Mouse (Mus musculus) forebrain, embryonic 10.5 days (tissue): ENCODE results near the gene Mup22. TPM values are rescaled to one million over a fixed set of nuclear protein-coding genes. Genes with fewer than 3 reads are reported as not detected.
"Not testable (repeated sequence)": the region's sequence is repeated elsewhere in the genome, so short reads cannot be mapped to it uniquely, and the experiment has no call there.

Experiments
- DNase-seq: peaks from one replicate; pipeline ENCODE4 v3.0.0-alpha.2; 2017; ENCODE audit warnings: low spot score; ENCODE audit errors: extremely low spot score
- H3K27ac ChIP-seq: fragments of 300-500 bp; sonication (generic); 2 replicates; pipeline ENCODE4 v1.5.1; 2016; ENCODE audit warnings: mild to moderate bottlenecking
- H3K27me3 ChIP-seq: fragments of 300-500 bp; sonication (generic); 2 replicates; pipeline ENCODE4 v1.6.1; 2016; ENCODE audit warnings: mild to moderate bottlenecking; ENCODE audit not compliant: poor library complexity, severe bottlenecking
- H3K36me3 ChIP-seq: fragments of 300-500 bp; sonication (generic); replicated peaks from 2 replicates; pipeline ENCODE4 v1.6.1; 2016; ENCODE audit warnings: mild to moderate bottlenecking, moderate library complexity
- H3K4me1 ChIP-seq: fragments of 300-500 bp; sonication (generic); 2 replicates; pipeline ENCODE4 v1.6.1; 2016
- H3K4me3 ChIP-seq: fragments of 300-500 bp; sonication (generic); 2 replicates; pipeline ENCODE4 v1.5.1; 2016; ENCODE audit warnings: mild to moderate bottlenecking, moderate library complexity
- H3K9me3 ChIP-seq: fragments of 300-500 bp; sonication (generic); 2 replicates; pipeline ENCODE4 v1.6.1; 2016; ENCODE audit warnings: mild to moderate bottlenecking, moderate library complexity
- WGBS: fragments of 180-500 bp; shearing (Covaris S2); methylation state at CpG from one replicate; pipeline ENCODE4 v1.1.7; 2016; 5-methylcytosine and 5-hydroxymethylcytosine counted together
- polyA plus RNA-seq: library from polyadenylated mRNA; unstranded; fragments of >200 nt; fragmentation: Nextera tagmentation; extraction: Ambion mirVana; gene quantifications from 2 replicates; pipeline ENCODE4 v1.2.1, GENCODE M21; 2016

Mup22 gene
- not detected in 2 replicates for polyA plus RNA-seq

DNA sequence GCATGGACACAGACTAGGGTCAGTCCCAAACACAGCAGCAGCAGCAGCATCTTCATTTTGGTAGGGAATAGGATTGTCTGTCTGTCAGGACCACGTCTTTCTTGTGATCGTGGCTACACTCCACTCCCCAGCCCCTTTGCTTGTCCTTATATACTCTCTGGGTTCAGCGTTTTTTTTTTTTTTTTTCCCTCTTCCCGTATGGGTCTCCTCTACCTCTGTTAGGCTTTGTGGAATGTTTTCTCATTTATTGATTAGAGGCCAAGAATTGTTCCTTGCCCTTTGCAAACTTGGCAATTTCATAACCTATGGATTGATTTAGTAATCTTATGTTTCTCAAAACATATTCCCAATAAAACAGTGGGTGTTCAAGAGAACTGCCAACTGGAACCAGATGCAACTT is at the start of gene Mup22:
Mup22 (minus strand) TSS at position 101 of the 400 bp plus-strand sequence.
- WGBS, result 88% methylated on average over 4 of the region's 4 CpGs
- H3K27ac ChIP-seq, H3K4me1 ChIP-seq, H3K4me3 ChIP-seq, H3K27me3 ChIP-seq, H3K9me3 ChIP-seq, H3K36me3 ChIP-seq, DNase-seq: not testable (repeated sequence)

GRCm38 (mm10) chr4:60840889-60841288 is 19.6 kb upstream of the Mup22 start:
- not testable (repeated sequence) for H3K27me3 ChIP-seq, H3K4me1 ChIP-seq, H3K36me3 ChIP-seq, H3K27ac ChIP-seq, DNase-seq, H3K4me3 ChIP-seq, H3K9me3 ChIP-seq

Other genes with a start within 250 kb of the Mup22 start
- not detected in 2 replicates for gene Mup10, start 239.3 kb downstream of the Mup22 start, polyA plus RNA-seq
- not detected in 2 replicates for gene Mup11, start 159.1 kb downstream of the Mup22 start, polyA plus RNA-seq
- gene Mup12, start 80.1 kb downstream of the Mup22 start, polyA plus RNA-seq, result not detected in 2 replicates